Mouse (Mus musculus) midbrain, embryonic 11.5 days (tissue): ENCODE measurements around the gene Uaca. TPM values are rescaled to one million over a fixed set of nuclear protein-coding genes. Genes with fewer than 3 reads are reported as not detected.

Source experiments
- ATAC-seq: fragments of 200-750 bp; cut with Nextera tagmentation; 2 replicates; pipeline ENCODE4 v1.8.0; 2017; ENCODE audit warnings: moderate TSS enrichment, moderate library complexity; ENCODE audit not compliant: low FRiP score
- DNase-seq: peaks from one replicate; pipeline ENCODE4 v3.0.0; 2015; ENCODE audit warnings: low spot score; ENCODE audit errors: missing footprints
- H3K27ac ChIP-seq: fragments of 300-500 bp; sonication (generic); 2 replicates; pipeline ENCODE4 v1.5.1; 2014; ENCODE audit warnings: low read depth, low read length
- H3K27me3 ChIP-seq: fragments of 300-500 bp; sonication (generic); 2 replicates; pipeline ENCODE4 v1.6.1; 2014; ENCODE audit warnings: mild to moderate bottlenecking, low read length, moderate library complexity, mixed read lengths; ENCODE audit not compliant: control insufficient read depth, insufficient read depth
- H3K36me3 ChIP-seq: fragments of 300-500 bp; sonication (generic); 2 replicates; pipeline ENCODE4 v1.6.1; 2014; ENCODE audit warnings: mild to moderate bottlenecking, low read length, moderate library complexity, mixed read lengths; ENCODE audit not compliant: control insufficient read depth, insufficient read depth
- H3K4me1 ChIP-seq: fragments of 300-500 bp; sonication (generic); 2 replicates; pipeline ENCODE4 v1.6.1; 2014; ENCODE audit warnings: low read length; ENCODE audit not compliant: control insufficient read depth, insufficient read depth
- H3K4me2 ChIP-seq: fragments of 300-500 bp; sonication (generic); 2 replicates; pipeline ENCODE4 v1.6.1; 2014; ENCODE audit warnings: mild to moderate bottlenecking, moderate library complexity
- H3K4me3 ChIP-seq: fragments of 300-500 bp; sonication (generic); 2 replicates; pipeline ENCODE4 v1.5.1; 2014; ENCODE audit warnings: low read depth, low read length
- H3K9ac ChIP-seq: fragments of 300-500 bp; sonication (generic); 2 replicates; pipeline ENCODE4 v1.6.1; 2014; ENCODE audit warnings: low read length
- H3K9me3 ChIP-seq: fragments of 300-500 bp; sonication (generic); 2 replicates; pipeline ENCODE4 v1.6.1; 2016; ENCODE audit warnings: low read length; ENCODE audit not compliant: control insufficient read depth
- WGBS: fragments of 180-500 bp; shearing (Covaris S2); extraction: QIAGEN DNeasy Blood & Tissue Kit; methylation state at CpG from one replicate; pipeline ENCODE4 v1.1.7; 2014; 5-methylcytosine and 5-hydroxymethylcytosine counted together
- polyA plus RNA-seq: library from polyadenylated mRNA; unstranded; fragments of >200 nt; fragmentation: Nextera tagmentation; extraction: Ambion mirVana; gene quantifications from 2 replicates; pipeline ENCODE4 v1.2.1, GENCODE M21; 2014

The Uaca gene
- polyA plus RNA-seq, 1 experiment from 2014 or later: 27.9 TPM

DNA sequence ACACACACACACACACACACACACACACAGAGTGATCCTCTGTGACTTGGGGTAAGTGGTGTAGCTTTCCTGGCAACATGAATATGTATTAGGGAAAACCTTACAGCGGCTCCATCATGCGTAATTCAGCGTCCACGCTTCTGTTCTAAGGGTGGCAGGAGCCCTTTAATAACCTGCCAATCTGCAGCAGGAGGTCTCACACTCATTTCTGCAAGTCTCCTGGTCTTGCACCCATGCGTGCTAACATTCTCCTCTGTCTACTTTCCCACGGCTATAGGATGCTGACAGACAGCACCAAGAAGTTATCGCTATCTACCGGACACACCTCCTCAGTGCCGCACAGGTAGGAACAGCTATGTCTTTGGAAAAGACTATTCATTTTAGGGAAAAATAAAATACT, 81.7 kb downstream of the Uaca start:
- Histone ChIP-seq H3K4me1 (no peaks in the 10 kb centered on the region), H3K4me3 (no peak overlapping the region), H3K27ac (no peak overlapping the region), H3K9me3 (no peaks in the 10 kb centered on the region), H3K4me2 (no peak overlapping the region), H3K9ac (no peak overlapping the region), H3K36me3 (peaks cover 5% of the 10 kb centered on the region; the same call in 1 of the 2 replicates), H3K27me3 (no peaks in the 10 kb centered on the region)
- no peak for ATAC-seq
- 80% methylated on average over 9 of the region's 9 CpGs for WGBS
- DNase-seq: no peak

DNA sequence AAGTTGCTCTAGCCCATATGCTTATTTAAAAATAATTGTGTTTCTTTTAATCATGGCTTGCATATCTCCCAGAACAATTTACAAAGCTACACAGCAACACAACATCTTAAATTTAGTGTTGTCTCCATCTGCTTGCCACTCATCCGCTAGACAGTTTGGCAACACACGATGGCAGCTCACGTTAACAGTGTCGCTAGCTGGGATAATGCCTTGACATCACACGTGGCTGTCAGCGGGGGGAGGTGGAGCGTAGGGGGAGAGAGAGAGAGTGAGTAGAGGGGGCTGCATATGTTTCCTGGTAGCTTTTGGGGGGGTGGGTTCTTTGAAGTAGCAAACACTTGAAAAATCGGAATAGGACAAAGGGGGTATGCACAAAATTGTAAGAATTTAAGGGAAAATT, 82.2 kb downstream of the Uaca start:
- Histone ChIP-seq H3K27ac (no peak overlapping the region), H3K4me1 (no peaks in the 10 kb centered on the region), H3K4me3 (no peak overlapping the region), H3K27me3 (no peaks in the 10 kb centered on the region), H3K9me3 (no peaks in the 10 kb centered on the region), H3K4me2 (no peak overlapping the region), H3K9ac (no peak overlapping the region), H3K36me3 (peaks cover 2% of the 10 kb centered on the region; the same call in 1 of the 2 replicates)
- no peak for ATAC-seq
- DNase-seq: no peak
- WGBS: 83% methylated on average over 8 of the region's 8 CpGs

- H3K4me3 ChIP-seq: no peak overlapping the region
- 72% methylated on average over 8 of the region's 8 CpGs for WGBS
- H3K4me1 ChIP-seq: no peaks in the 10 kb centered on the region
- H3K9ac ChIP-seq: no peak overlapping the region
- no peak for DNase-seq
- H3K27ac ChIP-seq: no peak overlapping the region
- H3K4me2 ChIP-seq: no peak overlapping the region
- no peaks in the 10 kb centered on the region for H3K36me3 ChIP-seq
- H3K27me3 ChIP-seq: no peaks in the 10 kb centered on the region
- no peak for ATAC-seq
- no peaks in the 10 kb centered on the region; the same call in 1 of the 2 replicates for H3K9me3 ChIP-seq
These were observed 83.8 kb downstream of the Uaca start for GRCm38 (mm10) chr9:60878051-60878557.

- ATAC-seq (no peak), DNase-seq (no peak)
- Histone ChIP-seq H3K27me3 (no peaks in the 10 kb centered on the region), H3K9ac (no peak overlapping the region), H3K4me3 (no peak overlapping the region), H3K4me2 (no peak overlapping the region), H3K27ac (no peak overlapping the region), H3K9me3 (no peaks in the 10 kb centered on the region; the same call in 1 of the 2 replicates), H3K36me3 (no peaks in the 10 kb centered on the region), H3K4me1 (no peaks in the 10 kb centered on the region)
- WGBS: 68% methylated on average over 3 of the region's 3 CpGs
These were observed 84.3 kb downstream of the Uaca start for GRCm38 (mm10) chr9:60878630-60879029.

DNA sequence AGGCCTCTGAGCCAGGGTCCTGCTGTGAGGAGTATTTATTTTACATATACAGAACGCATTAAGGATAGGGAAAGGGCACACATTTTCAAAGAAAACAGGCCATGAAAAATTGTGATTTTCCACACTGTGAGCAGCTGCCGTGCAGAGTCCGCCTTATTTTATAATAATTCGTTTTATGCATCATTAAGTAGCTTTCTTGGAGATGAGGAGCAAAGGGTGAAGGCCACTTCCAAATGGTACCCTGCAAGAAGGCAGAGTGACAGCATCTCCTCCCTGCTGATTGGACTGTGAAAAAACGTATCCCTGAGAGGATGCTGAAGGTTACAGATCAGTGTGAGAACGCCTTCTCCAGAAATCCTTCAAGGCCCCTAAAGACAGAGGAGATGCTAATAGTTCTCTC, 90.8 kb downstream of the Uaca start:
- no peak for DNase-seq
- 0 out of 2 replicates have a peak, but pooled peaks have one; percentile 36 for ATAC-seq
- Histone ChIP-seq H3K4me2 (no peak overlapping the region), H3K36me3 (no peaks in the 10 kb centered on the region), H3K4me1 (peaks cover 18% of the 10 kb centered on the region), H3K27me3 (peaks cover 3% of the 10 kb centered on the region; the same call in 1 of the 2 replicates), H3K4me3 (no peak overlapping the region), H3K9me3 (no peaks in the 10 kb centered on the region; the same call in 1 of the 2 replicates), H3K27ac (no peak overlapping the region), H3K9ac (no peak overlapping the region)
- 40% methylated on average over 6 of the region's 6 CpGs for WGBS

DNA sequence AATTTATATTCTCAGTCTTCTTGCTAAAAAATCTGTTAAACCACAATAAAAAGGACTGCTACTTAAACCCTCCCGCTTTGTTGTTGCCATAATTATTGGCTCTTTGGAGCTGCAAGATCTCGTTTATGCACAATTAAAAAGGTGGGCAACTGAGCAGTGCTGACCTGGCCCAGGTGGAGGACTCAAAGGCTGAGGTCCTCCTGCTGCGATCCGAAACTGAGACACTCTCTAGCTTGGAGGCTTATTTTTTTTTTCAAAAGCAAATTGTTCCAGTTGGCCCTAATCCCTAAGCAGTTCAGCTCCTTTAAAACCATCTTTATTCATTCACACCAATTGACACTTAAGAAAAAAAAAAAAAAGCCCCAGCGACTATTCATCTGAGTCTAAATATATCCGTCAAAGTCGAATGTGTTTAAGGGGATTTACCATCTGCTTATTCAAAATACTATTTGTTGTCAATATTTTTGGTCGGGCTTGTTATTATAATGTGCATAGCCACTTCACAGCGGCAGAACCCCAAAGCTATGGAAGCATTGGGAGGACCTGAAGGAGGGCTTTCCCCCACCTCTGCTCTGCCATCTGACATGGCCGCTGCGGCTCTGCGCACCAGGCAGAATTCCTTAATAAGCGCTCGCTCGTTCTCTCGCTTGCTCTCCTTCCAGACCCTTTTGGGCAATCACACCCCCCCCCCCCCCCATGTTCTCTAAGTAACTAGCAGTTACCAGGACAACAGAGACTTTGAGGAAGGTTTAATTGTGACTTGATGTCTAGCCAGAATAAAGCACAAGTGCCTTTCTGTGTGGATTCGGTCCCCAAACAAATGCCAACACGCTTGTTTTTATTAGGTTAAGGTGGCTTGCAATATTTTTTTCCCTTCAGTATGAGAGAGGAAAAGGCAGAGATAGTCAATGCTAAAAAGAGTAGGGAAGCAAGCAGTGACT, 92.4 kb downstream of the Uaca start:
- no peaks in the 10 kb centered on the region; the same call in 1 of the 2 replicates for H3K9me3 ChIP-seq
- no peak overlapping the region for H3K4me3 ChIP-seq
- ATAC-seq (peak; percentile 78), DNase-seq (peak; percentile 93)
- H3K4me2 ChIP-seq: peak overlapping the region; percentile 16; the same call in 1 of the 2 replicates
- peaks cover 3% of the 10 kb centered on the region; the same call in 1 of the 2 replicates for H3K27me3 ChIP-seq
- H3K36me3 ChIP-seq: no peaks in the 10 kb centered on the region
- peaks cover 18% of the 10 kb centered on the region for H3K4me1 ChIP-seq
- WGBS: 16% methylated on average over 18 of the region's 18 CpGs
- no peak overlapping the region for H3K9ac ChIP-seq
- H3K27ac ChIP-seq: peak overlapping the region; percentile 45; the same call in 1 of the 2 replicates

DNA sequence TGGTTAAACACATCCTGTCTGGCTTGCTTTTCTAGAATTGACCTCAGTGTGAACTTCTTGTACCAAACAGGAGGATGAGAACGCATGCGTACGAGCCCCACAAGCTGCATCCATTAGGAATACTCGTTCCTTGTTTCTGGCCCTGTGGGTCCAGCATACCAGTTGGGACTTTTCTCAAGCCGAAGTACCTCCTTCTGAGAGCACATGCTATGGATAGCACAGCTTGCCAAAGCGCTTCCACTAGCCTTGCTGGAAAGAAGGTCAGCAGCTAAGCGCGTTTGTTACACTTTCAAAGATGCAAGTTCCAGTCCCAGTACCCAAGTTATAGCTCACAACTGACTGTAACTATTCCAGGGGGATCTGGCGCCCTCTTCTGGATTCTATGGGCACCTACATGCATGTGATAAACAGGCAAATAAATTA, 93.1 kb downstream of the Uaca start:
- no peaks in the 10 kb centered on the region; the same call in 1 of the 2 replicates for H3K9me3 ChIP-seq
- peak overlapping the region; percentile 45; the same call in 1 of the 2 replicates for H3K27ac ChIP-seq
- DNase-seq (no peak), ATAC-seq (0 out of 2 replicates have a peak, but pooled peaks have one; percentile 31)
- peaks cover 18% of the 10 kb centered on the region for H3K4me1 ChIP-seq
- no peak overlapping the region for H3K4me3 ChIP-seq
- 48% methylated on average over 9 of the region's 9 CpGs for WGBS
- H3K4me2 ChIP-seq: peak overlapping the region; percentile 16; the same call in 1 of the 2 replicates
- no peaks in the 10 kb centered on the region for H3K36me3 ChIP-seq
- peaks cover 3% of the 10 kb centered on the region; the same call in 1 of the 2 replicates for H3K27me3 ChIP-seq
- no peak overlapping the region for H3K9ac ChIP-seq

- WGBS: 83% methylated on average over 6 of the region's 6 CpGs
- no peak overlapping the region for H3K4me3 ChIP-seq
- H3K9ac ChIP-seq: no peak overlapping the region
- H3K4me1 ChIP-seq: no peaks in the 10 kb centered on the region
- no peak overlapping the region for H3K27ac ChIP-seq
- ATAC-seq (no peak), DNase-seq (no peak)
- H3K27me3 ChIP-seq: no peaks in the 10 kb centered on the region; the same call in 1 of the 2 replicates
- H3K9me3 ChIP-seq: no peaks in the 10 kb centered on the region
- no peak overlapping the region for H3K4me2 ChIP-seq
- no peaks in the 10 kb centered on the region for H3K36me3 ChIP-seq
These were observed 99.2 kb downstream of the Uaca start for GRCm38 (mm10) chr9:60893511-60893910.
